Mouse (Mus musculus) cerebellum, adult 18-20 months (tissue): ENCODE data around the gene Nemp2.
A peak's percentile ranks its signal among the peaks of the same experiment; 100 is the strongest.
"Not testable (repeated sequence)": the region's sequence is repeated elsewhere in the genome, so short reads cannot be mapped to it uniquely, and the experiment has no call there.

Experiments used
- DNase-seq, 2 experiments: peaks; one replicate each; pipeline ENCODE4 v3.0.0; 2021

The Nemp2 gene

GRCm38 (mm10) chr1:52655153-52655552 lies 24.6 kb downstream of the Nemp2 start:
- DNase-seq: no peak

- no peak for DNase-seq
Observed at GRCm38 (mm10) chr1:52658160-52658559, 27.7 kb downstream of the Nemp2 start.

GRCm38 (mm10) chr1:52660278-52660677 lies 29.8 kb downstream of the Nemp2 start:
- DNase-seq: no peak

GRCm38 (mm10) chr1:52660765-52661164 lies 30.3 kb downstream of the Nemp2 start:
- DNase-seq: no peak

GRCm38 (mm10) chr1:52663228-52663627 lies 32.7 kb downstream of the Nemp2 start:
- DNase-seq: no peak

- DNase-seq: no peak
Observed at GRCm38 (mm10) chr1:52668743-52669323, 38.3 kb downstream of the Nemp2 start.

GRCm38 (mm10) chr1:52669931-52670330 lies 39.4 kb downstream of the Nemp2 start:
- no peak for DNase-seq

- DNase-seq: no peak
Observed at GRCm38 (mm10) chr1:52675561-52676551, 45.4 kb downstream of the Nemp2 start.

- peak; percentile 54 to 63 for DNase-seq
Observed at GRCm38 (mm10) chr1:52676621-52677020, 46.1 kb downstream of the Nemp2 start.

GRCm38 (mm10) chr1:52683550-52683949 lies 53.0 kb downstream of the Nemp2 start:
- DNase-seq: no peak

- no peak for DNase-seq
Observed at GRCm38 (mm10) chr1:52687636-52688035, 57.1 kb downstream of the Nemp2 start.

- DNase-seq: not testable (repeated sequence)
Observed at GRCm38 (mm10) chr1:52694456-52694855, 64.0 kb downstream of the Nemp2 start.
